Mouse (Mus musculus) heart, postnatal 0 days (tissue): ENCODE results near the gene Rptor. TPM values are rescaled to one million over a fixed set of nuclear protein-coding genes. Genes with fewer than 3 reads are reported as not detected.

Experiments
- ATAC-seq: fragments of 200-750 bp; cut with Nextera tagmentation; 2 replicates; pipeline ENCODE4 v1.8.0; 2017; ENCODE audit warnings: low read depth, moderate number of reproducible peaks, moderate library complexity; ENCODE audit not compliant: insufficient read depth
- DNase-seq: peaks from one replicate; pipeline ENCODE4 v3.0.0-alpha.2; 2016; ENCODE audit warnings: low spot score
- H3K27ac ChIP-seq: fragments of 300-500 bp; sonication (generic); 2 replicates; pipeline ENCODE4 v1.5.1; 2014; ENCODE audit warnings: low read depth, mild to moderate bottlenecking
- H3K27me3 ChIP-seq: fragments of 300-500 bp; sonication (generic); 2 replicates; pipeline ENCODE4 v1.6.1; 2014; ENCODE audit warnings: low read length, mixed read lengths; ENCODE audit not compliant: control insufficient read depth, insufficient read depth
- H3K36me3 ChIP-seq: fragments of 300-500 bp; sonication (generic); replicated peaks from 2 replicates; pipeline ENCODE4 v1.6.1; 2014; ENCODE audit warnings: low read length, mixed read lengths; ENCODE audit not compliant: control insufficient read depth, insufficient read depth
- H3K4me1 ChIP-seq: fragments of 300-500 bp; sonication (generic); 2 replicates; pipeline ENCODE4 v1.6.1; 2014; ENCODE audit warnings: antibody characterized with exemption; ENCODE audit not compliant: control insufficient read depth, insufficient read depth
- H3K4me2 ChIP-seq: fragments of 300-500 bp; sonication (generic); 2 replicates; pipeline ENCODE4 v1.6.1; 2014; ENCODE audit warnings: low read depth, mild to moderate bottlenecking, low read length, moderate library complexity
- H3K4me3 ChIP-seq: fragments of 300-500 bp; sonication (generic); 2 replicates; pipeline ENCODE4 v1.5.1; 2014; ENCODE audit warnings: low read depth, low read length
- H3K9ac ChIP-seq: fragments of 300-500 bp; sonication (generic); replicated peaks from 2 replicates; pipeline ENCODE4 v1.6.1; 2014; ENCODE audit warnings: low read depth, low read length, mixed read lengths
- H3K9me3 ChIP-seq: fragments of 300-500 bp; sonication (generic); replicated peaks from 2 replicates; pipeline ENCODE4 v1.6.1; 2016; ENCODE audit warnings: low read length; ENCODE audit not compliant: control insufficient read depth
- CTCF ChIP-seq: IDR thresholded peaks from 2 replicates; pipeline ENCODE4 v1.5.1; 2016; ENCODE audit warnings: antibody characterized with exemption, control low read depth, low read depth
- EP300 ChIP-seq: IDR thresholded peaks from 2 replicates; pipeline ENCODE4 v1.6.1; 2016; ENCODE audit warnings: antibody characterized with exemption, low read depth
- WGBS: fragments of 180-500 bp; shearing (Covaris S2); extraction: QIAGEN DNeasy Blood & Tissue Kit; methylation state at CpG from one replicate; pipeline ENCODE4 v1.1.7; 2014; 5-methylcytosine and 5-hydroxymethylcytosine counted together
- polyA plus RNA-seq: library from polyadenylated mRNA; unstranded; fragments of >200 nt; fragmentation: Nextera tagmentation; extraction: Ambion mirVana; gene quantifications from 2 replicates; pipeline ENCODE4 v1.2.1, GENCODE M21; 2015
- total RNA-seq: library from RNA; depleted of rRNA; stranded (reverse); fragments of >200 nt; gene quantifications from 2 replicates; pipeline ENCODE4 v1.2.3, GENCODE M21; 2014; ENCODE audit warnings: low replicate concordance; rRNA removed

Gene Rptor
- total RNA-seq: 33.9 and 39.8 TPM in 2 replicates
- 4.8 and 4.9 TPM in 2 replicates for polyA plus RNA-seq

- WGBS: under 1% methylated on average over 60 of the region's 63 CpGs
These were observed at the start of gene Rptor for GRCm38 (mm10) chr11:119602763-119603526. Gene Rptor, plus strand, starts transcription at chr11:119602905.

GRCm38 (mm10) chr11:119554706-119555105 is 48.0 kb upstream of the Rptor start:
- ATAC-seq: no peak
- H3K4me1 ChIP-seq: no peaks in the 10 kb centered on the region
- peaks cover 51% of the 10 kb centered on the region for H3K27me3 ChIP-seq
- no peak overlapping the region for H3K27ac ChIP-seq
- no peak for TF ChIP-seq EP300
- TF ChIP-seq CTCF: no peak
- no peak overlapping the region for H3K9ac ChIP-seq
- no peak overlapping the region for H3K4me2 ChIP-seq
- H3K36me3 ChIP-seq: no peaks in the 10 kb centered on the region
- DNase-seq: no peak
- no peak overlapping the region for H3K4me3 ChIP-seq
- 72% methylated on average over 7 of the region's 7 CpGs for WGBS
- H3K9me3 ChIP-seq: no peaks in the 10 kb centered on the region

More at GRCm38 (mm10) chr11:119602763-119603526, at the start of gene Rptor:
- DNase-seq (peak; percentile 95), ATAC-seq (peak; percentile 99)
- no peak for TF ChIP-seq EP300
- Histone ChIP-seq H3K4me2 (peak within 1 kb of the TSS; percentile 89), H3K9me3 (no peaks in the 10 kb centered on the region), H3K4me1 (peaks cover 11% of the 10 kb centered on the region), H3K36me3 (no peaks in the 10 kb centered on the region), H3K27ac (peak within 1 kb of the TSS; percentile 89), H3K9ac (peak within 1 kb of the TSS; percentile 95), H3K4me3 (peak within 1 kb of the TSS; percentile 89), H3K27me3 (no peaks in the 10 kb centered on the region)

- no peak for ATAC-seq
- Histone ChIP-seq H3K36me3 (no peaks in the 10 kb centered on the region), H3K27ac (no peak overlapping the region), H3K9ac (no peak overlapping the region), H3K27me3 (peaks cover 47% of the 10 kb centered on the region), H3K4me3 (no peak overlapping the region), H3K9me3 (no peaks in the 10 kb centered on the region), H3K4me2 (no peak overlapping the region), H3K4me1 (no peaks in the 10 kb centered on the region)
- 73% methylated on average over 7 of the region's 7 CpGs for WGBS
- no peak for DNase-seq
- TF ChIP-seq EP300 (no peak), CTCF (no peak)
These were observed 47.5 kb upstream of the Rptor start for GRCm38 (mm10) chr11:119555170-119555569.

GRCm38 (mm10) chr11:119557940-119558869 is 44.5 kb upstream of the Rptor start:
- 47% methylated on average over 17 of the region's 17 CpGs for WGBS
- no peak overlapping the region for H3K4me2 ChIP-seq
- no peaks in the 10 kb centered on the region for H3K36me3 ChIP-seq
- no peaks in the 10 kb centered on the region for H3K9me3 ChIP-seq
- no peak for TF ChIP-seq CTCF
- no peak for TF ChIP-seq EP300
- no peak; the same call in 1 of the 2 replicates for ATAC-seq
- H3K9ac ChIP-seq: no peak overlapping the region
- H3K4me3 ChIP-seq: no peak overlapping the region
- no peak overlapping the region for H3K27ac ChIP-seq
- DNase-seq: no peak
- H3K27me3 ChIP-seq: peaks cover 32% of the 10 kb centered on the region
- no peaks in the 10 kb centered on the region for H3K4me1 ChIP-seq

GRCm38 (mm10) chr11:119558870-119559610 is 43.7 kb upstream of the Rptor start:
- ATAC-seq (no peak), DNase-seq (no peak)
- Histone ChIP-seq H3K4me1 (no peaks in the 10 kb centered on the region), H3K9ac (no peak overlapping the region), H3K4me3 (no peak overlapping the region), H3K9me3 (no peaks in the 10 kb centered on the region), H3K27ac (no peak overlapping the region), H3K4me2 (no peak overlapping the region), H3K27me3 (peaks cover 26% of the 10 kb centered on the region; the same call in 1 of the 2 replicates), H3K36me3 (no peaks in the 10 kb centered on the region)
- 25% methylated on average over 8 of the region's 9 CpGs for WGBS
- TF ChIP-seq CTCF (no peak), EP300 (no peak)
